Mouse (Mus musculus): ENCODE results near the gene Fkbp14. TPM values are rescaled to one million over a fixed set of nuclear protein-coding genes. Genes with fewer than 3 reads are reported as not detected.
A peak's percentile ranks its signal among the peaks of the same experiment; 100 is the strongest.

Gene Fkbp14
- polyA plus RNA-seq, 1 experiment from 2014 or later, result 8.7 TPM

DNA sequence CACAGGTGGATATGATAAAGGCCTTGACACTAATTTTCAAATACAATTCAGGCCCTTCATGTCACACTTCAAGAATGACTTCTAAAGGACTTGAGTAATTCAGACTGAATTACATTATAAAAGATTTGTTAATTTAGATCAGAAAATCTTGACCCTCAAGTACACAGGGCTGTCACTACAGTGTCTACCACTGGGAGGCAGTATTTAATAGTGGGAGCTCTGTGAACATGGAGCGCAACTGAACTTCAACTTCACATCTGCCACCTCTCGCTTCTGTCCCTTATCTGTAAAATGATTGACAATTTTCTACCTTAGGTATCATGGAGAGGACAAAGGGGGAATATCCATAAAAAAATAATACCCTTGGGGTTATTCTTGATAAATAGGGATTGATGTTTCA lies 10.9 kb downstream of the Fkbp14 start:
- peak; percentile 88 for TF ChIP-seq CTCF (IDR thresholded peaks at IDR 0.05; ENCODE audit: low read depth)
- ATAC-seq, result no peak
- Histone ChIP-seq H3K36me3 (ENCODE audit: control insufficient read depth, insufficient read depth) (peaks cover 8% of the 10 kb centered on the region), H3K4me3 (ENCODE audit: low read depth, low read length) (no peak overlapping the region), H3K27ac (ENCODE audit: low read depth, low read length) (no peak overlapping the region), H3K4me1 (replicated peaks; ENCODE audit: control insufficient read depth, insufficient read depth, low read length) (no peaks in the 10 kb centered on the region), H3K9ac (ENCODE audit: low read depth, low read length) (no peak overlapping the region), H3K27me3 (replicated peaks; ENCODE audit: control insufficient read depth, insufficient read depth, low read length) (no peaks in the 10 kb centered on the region), H3K9me3 (ENCODE audit: control insufficient read depth) (no peaks in the 10 kb centered on the region), H3K4me2 (replicated peaks; ENCODE audit: low read depth) (no peak overlapping the region)
- 25% methylated on average over 2 of the region's 2 CpGs for WGBS

DNA sequence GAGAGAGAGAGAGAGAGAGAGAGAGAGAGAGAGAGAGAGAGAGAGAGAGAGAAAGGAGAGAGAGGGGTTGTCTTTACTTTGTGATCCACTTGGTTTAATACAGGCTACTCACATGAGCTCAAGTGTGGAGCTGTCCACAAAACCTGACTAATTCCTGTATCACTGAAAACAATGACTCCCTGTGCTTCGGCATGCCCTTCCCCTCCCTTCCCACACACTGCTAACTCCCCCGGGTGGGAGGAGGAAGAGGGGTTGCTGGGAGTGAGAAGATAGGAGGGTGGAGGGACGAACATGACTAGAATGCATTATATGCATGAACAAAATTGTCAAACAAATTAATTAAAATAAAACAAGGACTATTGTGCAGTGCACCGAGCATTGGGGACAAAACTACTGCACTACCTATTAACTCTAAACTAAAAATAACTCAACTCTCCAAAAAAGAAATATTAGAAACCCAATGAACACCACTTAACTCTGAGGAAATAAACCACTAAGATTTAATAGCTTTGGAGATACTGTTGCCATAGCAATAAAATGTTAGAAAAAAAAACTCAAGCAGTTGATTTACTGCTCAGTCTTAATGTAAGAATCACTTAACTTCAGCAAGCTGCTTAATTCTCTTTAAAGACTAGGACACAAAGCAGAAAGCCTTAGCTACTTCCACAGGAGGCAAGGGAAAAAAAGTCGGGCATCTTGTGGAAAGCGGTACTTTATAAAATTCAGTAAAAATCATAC lies 23.7 kb downstream of the Fkbp14 start:
- 22% methylated on average over 6 of the region's 6 CpGs for WGBS
- Histone ChIP-seq H3K4me2 (replicated peaks; ENCODE audit: low read depth) (no peak overlapping the region), H3K36me3 (ENCODE audit: control insufficient read depth, insufficient read depth) (peaks cover 5% of the 10 kb centered on the region; the same call in 1 of the 2 replicates), H3K4me1 (replicated peaks; ENCODE audit: control insufficient read depth, insufficient read depth, low read length) (0 out of 2 replicates have a peak, but pooled peaks cover 2% of the 10 kb centered on the region), H3K4me3 (ENCODE audit: low read depth, low read length) (no peak overlapping the region), H3K9ac (ENCODE audit: low read depth, low read length) (no peak overlapping the region), H3K9me3 (ENCODE audit: control insufficient read depth) (no peaks in the 10 kb centered on the region), H3K27me3 (replicated peaks; ENCODE audit: control insufficient read depth, insufficient read depth, low read length) (no peaks in the 10 kb centered on the region), H3K27ac (ENCODE audit: low read depth, low read length) (no peak overlapping the region)
- no peak for TF ChIP-seq CTCF (IDR thresholded peaks at IDR 0.05; ENCODE audit: low read depth)
- no peak for ATAC-seq

DNA sequence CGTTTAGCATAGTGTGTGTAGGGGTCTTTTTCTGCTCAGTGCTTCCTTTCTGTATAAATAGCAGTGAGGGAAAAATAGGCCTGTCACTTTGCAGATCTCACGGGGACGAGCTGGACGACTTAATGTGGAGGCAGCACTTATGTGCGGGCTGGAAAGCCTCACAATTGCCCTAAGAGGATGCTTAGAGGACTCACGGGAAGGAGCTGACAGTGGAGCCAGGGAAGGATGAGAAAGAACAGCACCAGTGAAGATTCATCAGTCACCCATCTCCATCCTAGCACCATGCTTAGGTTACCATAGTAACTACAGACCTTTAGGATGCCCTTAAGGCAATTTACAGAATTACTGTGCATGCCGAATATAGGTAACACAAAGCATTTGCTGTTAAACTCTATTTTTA lies 27.3 kb downstream of the Fkbp14 start:
- no peak for ATAC-seq
- H3K4me1 ChIP-seq (replicated peaks; ENCODE audit: control insufficient read depth, insufficient read depth, low read length), result 0 out of 2 replicates have a peak, but pooled peaks cover 2% of the 10 kb centered on the region

DNA sequence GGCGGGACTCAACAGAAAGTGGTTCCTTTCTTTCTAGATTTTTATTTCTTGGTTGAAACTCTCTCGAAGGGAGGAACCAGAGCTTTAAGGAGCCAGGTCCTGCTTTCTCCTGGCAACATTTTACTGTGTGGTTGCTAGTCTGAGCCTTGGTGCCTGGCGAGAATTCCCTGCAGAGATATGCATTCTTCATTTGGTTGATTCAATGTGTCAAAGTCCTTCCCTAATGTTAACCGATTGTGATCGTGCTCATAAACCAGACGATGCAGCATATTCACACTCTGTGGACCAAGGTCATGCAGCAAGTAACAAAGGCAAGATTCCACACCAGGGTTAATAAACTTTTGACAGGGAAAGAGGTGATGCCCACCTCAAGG lies 30.6 kb downstream of the Fkbp14 start:
- Histone ChIP-seq H3K9me3 (ENCODE audit: control insufficient read depth) (no peaks in the 10 kb centered on the region), H3K27ac (ENCODE audit: low read depth, low read length) (no peak overlapping the region), H3K36me3 (ENCODE audit: control insufficient read depth, insufficient read depth) (no peaks in the 10 kb centered on the region), H3K27me3 (replicated peaks; ENCODE audit: control insufficient read depth, insufficient read depth, low read length) (no peaks in the 10 kb centered on the region; the same call in 1 of the 2 replicates), H3K4me3 (ENCODE audit: low read depth, low read length) (peak overlapping the region; percentile 47), H3K4me2 (replicated peaks; ENCODE audit: low read depth) (peak overlapping the region; percentile 93), H3K9ac (ENCODE audit: low read depth, low read length) (0 out of 2 replicates have a peak overlapping the region, but pooled peaks have one; percentile 4), H3K4me1 (replicated peaks; ENCODE audit: control insufficient read depth, insufficient read depth, low read length) (no peaks in the 10 kb centered on the region)
- ATAC-seq, result no peak; the same call in 1 of the 2 replicates
- TF ChIP-seq CTCF (IDR thresholded peaks at IDR 0.05; ENCODE audit: low read depth), result no peak
- 3% methylated on average over 6 of the region's 6 CpGs for WGBS

More for the DNA sequence above, 27.3 kb downstream of the Fkbp14 start:
- Histone ChIP-seq H3K27me3 (replicated peaks; ENCODE audit: control insufficient read depth, insufficient read depth, low read length) (no peaks in the 10 kb centered on the region; the same call in 1 of the 2 replicates), H3K4me2 (replicated peaks; ENCODE audit: low read depth) (no peak overlapping the region), H3K4me3 (ENCODE audit: low read depth, low read length) (no peak overlapping the region), H3K36me3 (ENCODE audit: control insufficient read depth, insufficient read depth) (no peaks in the 10 kb centered on the region), H3K27ac (ENCODE audit: low read depth, low read length) (no peak overlapping the region), H3K9ac (ENCODE audit: low read depth, low read length) (no peak overlapping the region), H3K9me3 (ENCODE audit: control insufficient read depth) (no peaks in the 10 kb centered on the region)
- 28% methylated on average over 7 of the region's 7 CpGs for WGBS
- no peak for TF ChIP-seq CTCF (IDR thresholded peaks at IDR 0.05; ENCODE audit: low read depth)

DNA sequence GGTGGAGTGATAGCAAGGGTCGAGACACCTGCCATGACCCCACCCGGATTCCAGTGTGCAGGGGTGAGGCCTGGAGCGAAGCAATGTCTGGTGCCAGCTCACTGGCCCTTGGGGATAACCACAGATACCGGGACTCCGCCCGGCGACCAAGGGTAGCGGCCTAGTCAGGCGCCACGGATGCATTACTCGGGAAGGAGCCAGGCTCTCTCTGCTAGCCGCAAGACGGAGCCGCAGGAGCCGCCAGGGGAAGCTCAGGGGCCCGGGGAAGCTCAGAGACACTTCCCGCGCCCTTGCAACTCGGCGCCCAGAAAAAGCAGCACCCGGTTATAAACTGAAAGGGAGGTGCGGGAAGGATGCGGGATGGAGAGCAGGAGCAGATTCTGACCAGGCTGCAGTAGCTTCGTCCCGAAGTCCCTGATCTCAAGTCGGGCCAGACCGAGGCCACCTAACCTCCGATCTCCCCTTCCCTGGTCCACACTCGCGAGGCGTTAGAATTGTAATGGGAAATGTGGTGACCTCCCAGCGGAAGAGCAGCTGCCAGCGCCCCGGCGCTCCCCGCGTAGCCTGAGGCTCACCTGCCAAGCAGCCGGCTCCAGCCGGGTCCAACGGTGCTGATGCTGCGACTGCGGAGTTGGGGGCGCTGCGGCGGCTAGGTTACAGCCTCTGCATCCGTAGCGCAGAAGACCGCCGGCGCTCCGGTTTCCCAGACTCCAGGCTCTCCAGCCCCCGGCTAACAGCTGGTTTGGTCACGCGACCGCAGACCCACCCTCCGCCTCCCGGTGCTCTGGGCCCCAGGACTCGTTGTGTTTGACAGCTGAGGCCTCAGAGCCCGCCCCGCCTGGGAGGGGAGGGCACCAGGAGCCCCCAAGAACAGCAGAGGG lies 31.2 kb downstream of the Fkbp14 start, which contains the start of gene Scrn1:
Scrn1 (minus strand) TSS at position 825 of the 881 bp plus-strand sequence.
- Histone ChIP-seq H3K36me3 (ENCODE audit: control insufficient read depth, insufficient read depth) (no peaks in the 10 kb centered on the region), H3K9ac (ENCODE audit: low read depth, low read length) (0 out of 2 replicates have a peak within 1 kb of the TSS, but pooled peaks have one; percentile 4), H3K4me3 (ENCODE audit: low read depth, low read length) (peak within 1 kb of the TSS; percentile 47), H3K27me3 (replicated peaks; ENCODE audit: control insufficient read depth, insufficient read depth, low read length) (no peaks in the 10 kb centered on the region; the same call in 1 of the 2 replicates), H3K9me3 (ENCODE audit: control insufficient read depth) (no peaks in the 10 kb centered on the region), H3K27ac (ENCODE audit: low read depth, low read length) (no peak within 1 kb of the TSS; the same call in 1 of the 2 replicates), H3K4me2 (replicated peaks; ENCODE audit: low read depth) (peak within 1 kb of the TSS; percentile 93), H3K4me1 (replicated peaks; ENCODE audit: control insufficient read depth, insufficient read depth, low read length) (no peaks in the 10 kb centered on the region)
- WGBS, result 2% methylated on average over 60 of the region's 60 CpGs
- TF ChIP-seq CTCF (IDR thresholded peaks at IDR 0.05; ENCODE audit: low read depth), result no peak; the same call in 1 of the 2 replicates
- ATAC-seq, result peak; percentile 43

DNA sequence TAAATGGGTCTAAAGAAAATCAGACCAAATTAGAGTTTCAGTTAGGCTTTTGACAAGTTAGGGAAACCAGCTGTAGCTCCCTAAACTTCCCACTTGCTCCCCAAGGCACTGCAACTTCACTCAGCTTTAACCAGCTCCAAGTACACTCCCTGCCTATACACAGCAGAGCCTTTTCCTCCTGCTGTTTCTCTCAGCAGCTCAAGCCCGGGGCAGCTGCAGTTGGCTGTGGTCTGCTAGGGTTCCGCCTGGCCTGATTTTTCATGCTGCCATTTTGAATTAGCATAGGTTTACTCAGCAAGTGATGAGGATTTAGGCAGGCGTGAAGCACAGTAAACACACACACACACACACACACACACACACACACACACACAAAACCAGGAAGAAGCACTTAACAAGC lies 32.1 kb downstream of the Fkbp14 start:
- ATAC-seq, result no peak
- Histone ChIP-seq H3K27me3 (replicated peaks; ENCODE audit: control insufficient read depth, insufficient read depth, low read length) (no peaks in the 10 kb centered on the region; the same call in 1 of the 2 replicates), H3K4me3 (ENCODE audit: low read depth, low read length) (no peak overlapping the region), H3K4me1 (replicated peaks; ENCODE audit: control insufficient read depth, insufficient read depth, low read length) (no peaks in the 10 kb centered on the region), H3K27ac (ENCODE audit: low read depth, low read length) (no peak overlapping the region), H3K9me3 (ENCODE audit: control insufficient read depth) (no peaks in the 10 kb centered on the region), H3K36me3 (ENCODE audit: control insufficient read depth, insufficient read depth) (no peaks in the 10 kb centered on the region), H3K9ac (ENCODE audit: low read depth, low read length) (no peak overlapping the region), H3K4me2 (replicated peaks; ENCODE audit: low read depth) (no peak overlapping the region)
- 59% methylated on average over 3 of the region's 3 CpGs for WGBS
- no peak for TF ChIP-seq CTCF (IDR thresholded peaks at IDR 0.05; ENCODE audit: low read depth)

Measured in intestine, postnatal 0 days (tissue).